Mouse (Mus musculus) megakaryocyte, embryonic 14.5 days (primary cell): ENCODE results near the gene Utp14b.

Experiments used
- FLI1 ChIP-seq: IDR thresholded peaks from 2 replicates; pipeline ENCODE4 v1.6.1; 2012; ENCODE audit warnings: low read length, inconsistent platforms, mixed read lengths
- GATA1 ChIP-seq: IDR thresholded peaks from 3 replicates; pipeline ENCODE4 v1.6.1; 2012; ENCODE audit warnings: mixed read lengths, low read length, inconsistent platforms, borderline replicate concordance

GRCm38 (mm10) chr1:78664326-78664725, 6.5 kb downstream of the Utp14b start:
- TF ChIP-seq GATA1 (no peak), FLI1 (no peak)
